Mouse (Mus musculus) MEL (cell line): ENCODE results near the gene Chd3. TPM values are rescaled to one million over a fixed set of nuclear protein-coding genes. Genes with fewer than 3 reads are reported as not detected.

Experiments
- DNase-seq: peaks from one replicate; pipeline ENCODE4 v3.0.0; 2011; ENCODE audit warnings: low read depth, low spot score
- H3K27ac ChIP-seq: 2 replicates; pipeline ENCODE4 v1.5.1; 2012; ENCODE audit warnings: low read depth, mild to moderate bottlenecking, control low read depth, low read length, moderate library complexity; ENCODE audit not compliant: control insufficient read depth
- H3K27me3 ChIP-seq, 2 experiments: fragments of 150-350 bp in 1 of 2; sonication (generic) in 1 of 2; 2 replicates each; pipeline ENCODE4 v1.6.1; 2012; ENCODE audit warnings: low read length in 2 of 2, mild to moderate bottlenecking in 2 of 2, improper control_type of control experiment in 1 of 2, moderate library complexity in 1 of 2; ENCODE audit not compliant: insufficient read depth in 2 of 2, control insufficient read depth in 1 of 2
- H3K36me3 ChIP-seq, 2 experiments: 2 replicates each; pipeline ENCODE4 v1.6.1; 2012 to 2014; ENCODE audit warnings: low read length in 2 of 2, improper control_type of control experiment in 1 of 2, inconsistent platforms in 1 of 2, mild to moderate bottlenecking in 1 of 2; ENCODE audit not compliant: insufficient read depth in 2 of 2, control insufficient read depth in 1 of 2
- H3K4me1 ChIP-seq, 2 experiments: fragments of 150-350 bp in 1 of 2; sonication (generic) in 1 of 2; 2 replicates each; pipeline ENCODE4 v1.6.1; 2012; ENCODE audit warnings: low read length in 2 of 2, improper control_type of control experiment in 1 of 2, mild to moderate bottlenecking in 1 of 2; ENCODE audit not compliant: insufficient read depth in 2 of 2, control insufficient read depth in 1 of 2
- H3K4me3 ChIP-seq, 2 experiments: fragments of 150-350 bp in 1 of 2; sonication (generic) in 1 of 2; 2 replicates each; pipeline ENCODE4 v1.5.1; 2012; ENCODE audit warnings: low read depth in 2 of 2, low read length in 2 of 2, mild to moderate bottlenecking in 2 of 2, moderate library complexity in 2 of 2, control low read depth in 1 of 2, improper control_type of control experiment in 1 of 2; ENCODE audit not compliant: control insufficient read depth in 1 of 2, insufficient read depth in 1 of 2
- H3K79me2 ChIP-seq: 2 replicates; pipeline ENCODE4 v1.6.1; 2012; ENCODE audit warnings: mild to moderate bottlenecking, low read length, moderate library complexity; ENCODE audit not compliant: control insufficient read depth, poor library complexity, insufficient read depth
- H3K9ac ChIP-seq: 2 replicates; pipeline ENCODE4 v1.6.1; 2012; ENCODE audit warnings: low read depth, mild to moderate bottlenecking, control low read depth, low read length, moderate library complexity; ENCODE audit not compliant: control insufficient read depth, poor library complexity, severe bottlenecking
- H3K9me3 ChIP-seq: fragments of 150-350 bp; sonication (generic); replicated peaks from 2 replicates; pipeline ENCODE4 v1.6.1; 2012; ENCODE audit warnings: mild to moderate bottlenecking, low read length, improper control_type of control experiment, moderate library complexity; ENCODE audit not compliant: insufficient read depth
- BHLHE40 ChIP-seq: IDR thresholded peaks from 2 replicates; pipeline ENCODE4 v1.6.1; 2012; ENCODE audit warnings: low read depth, mild to moderate bottlenecking, inconsistent platforms, low read length, improper control_type of control experiment, borderline replicate concordance
- CHD1 ChIP-seq: IDR thresholded peaks from 2 replicates; pipeline ENCODE4 v1.6.1; 2012; ENCODE audit warnings: low read depth, mild to moderate bottlenecking, inconsistent platforms, low read length, improper control_type of control experiment
- CHD2 ChIP-seq: IDR thresholded peaks from 2 replicates; pipeline ENCODE4 v1.6.1; 2011; ENCODE audit warnings: low read length, improper control_type of control experiment
- E2F4 ChIP-seq: IDR thresholded peaks from 2 replicates; pipeline ENCODE4 v1.6.1; 2011; ENCODE audit warnings: low read depth, low read length, improper control_type of control experiment, borderline replicate concordance
- ELF1 ChIP-seq: IDR thresholded peaks from 2 replicates; pipeline ENCODE4 v1.6.1; 2014; ENCODE audit warnings: low read depth, mild to moderate bottlenecking, inconsistent platforms, low read length, improper control_type of control experiment, moderate library complexity
- EP300 ChIP-seq, 2 experiments: IDR thresholded peaks; 2 replicates each; pipeline ENCODE4 v1.6.1; 2011; ENCODE audit warnings: improper control_type of control experiment in 2 of 2, low read length in 2 of 2, low read depth in 1 of 2, mild to moderate bottlenecking in 1 of 2
- ETS1 ChIP-seq: IDR thresholded peaks from 2 replicates; pipeline ENCODE4 v1.6.1; 2012; ENCODE audit warnings: low read depth, mild to moderate bottlenecking, inconsistent platforms, low read length, improper control_type of control experiment, moderate library complexity
- GABPA ChIP-seq: IDR thresholded peaks from 2 replicates; pipeline ENCODE4 v1.6.1; 2012; ENCODE audit warnings: low read depth, mild to moderate bottlenecking, inconsistent platforms, low read length, improper control_type of control experiment, moderate library complexity
- GATA1 ChIP-seq: IDR thresholded peaks from 2 replicates; pipeline ENCODE4 v1.6.1; 2011; ENCODE audit warnings: low read depth, low read length, improper control_type of control experiment
- HCFC1 ChIP-seq: IDR thresholded peaks from 2 replicates; pipeline ENCODE4 v1.6.1; 2012; ENCODE audit warnings: low read depth, mild to moderate bottlenecking, inconsistent platforms, low read length, improper control_type of control experiment, moderate library complexity
- KAT2A ChIP-seq: conservative IDR thresholded peaks from 2 replicates; pipeline ENCODE4 v1.6.1; 2012; ENCODE audit warnings: low read depth, low read length, improper control_type of control experiment, inconsistent platforms
- MAFK ChIP-seq: IDR thresholded peaks from 2 replicates; pipeline ENCODE4 v1.6.1; 2011; ENCODE audit warnings: low read depth, mild to moderate bottlenecking, low read length, improper control_type of control experiment, borderline replicate concordance
- MAX ChIP-seq: IDR thresholded peaks from 2 replicates; pipeline ENCODE4 v1.6.1; 2011; ENCODE audit warnings: low read length, improper control_type of control experiment
- MAZ ChIP-seq: IDR thresholded peaks from 2 replicates; pipeline ENCODE4 v1.6.1; 2012; ENCODE audit warnings: low read depth, mild to moderate bottlenecking, inconsistent platforms, low read length, improper control_type of control experiment
- MEF2A ChIP-seq: IDR thresholded peaks from 2 replicates; pipeline ENCODE4 v1.6.1; 2014; ENCODE audit warnings: low read depth, mild to moderate bottlenecking, inconsistent platforms, low read length, improper control_type of control experiment; ENCODE audit not compliant: poor library complexity, insufficient replicate concordance, severe bottlenecking; ENCODE audit errors: extremely low read depth
- MXI1 ChIP-seq: IDR thresholded peaks from 2 replicates; pipeline ENCODE4 v1.6.1; 2011; ENCODE audit warnings: mild to moderate bottlenecking, low read depth, low read length, improper control_type of control experiment
- MYB ChIP-seq: IDR thresholded peaks from 2 replicates; pipeline ENCODE4 v1.6.1; 2011; ENCODE audit warnings: mild to moderate bottlenecking, low read depth, low read length, improper control_type of control experiment
- MYC ChIP-seq: IDR thresholded peaks from 2 replicates; pipeline ENCODE4 v1.6.1; 2011; ENCODE audit warnings: low read depth, mild to moderate bottlenecking, low read length, improper control_type of control experiment, moderate library complexity
- NRF1 ChIP-seq: IDR thresholded peaks from 2 replicates; pipeline ENCODE4 v1.6.1; 2014; ENCODE audit warnings: low read depth, mild to moderate bottlenecking, inconsistent platforms, low read length, improper control_type of control experiment, moderate library complexity; ENCODE audit not compliant: poor library complexity, insufficient read depth, severe bottlenecking
- POLR2A ChIP-seq, 2 experiments: IDR thresholded peaks; 2 replicates each; pipeline ENCODE4 v1.6.1; 2011 to 2012; ENCODE audit warnings: low read length in 2 of 2, mild to moderate bottlenecking in 2 of 2, control low read depth in 1 of 2, improper control_type of control experiment in 1 of 2, low read depth in 1 of 2, moderate library complexity in 1 of 2; ENCODE audit not compliant: control insufficient read depth in 1 of 2, insufficient read depth in 1 of 2, poor library complexity in 1 of 2
- POLR2AphosphoS2 ChIP-seq: IDR thresholded peaks from 2 replicates; pipeline ENCODE4 v1.6.1; 2011; ENCODE audit warnings: low read length, improper control_type of control experiment
- POLR2AphosphoS5 ChIP-seq: IDR thresholded peaks from 2 replicates; pipeline ENCODE4 v1.6.1; 2012; ENCODE audit warnings: low read depth, borderline replicate concordance, mild to moderate bottlenecking, inconsistent platforms, low read length, moderate library complexity, mixed read lengths
- RAD21 ChIP-seq: IDR thresholded peaks from 2 replicates; pipeline ENCODE4 v1.6.1; 2011; ENCODE audit warnings: mild to moderate bottlenecking, low read depth, low read length, improper control_type of control experiment
- RCOR1 ChIP-seq: IDR thresholded peaks from 2 replicates; pipeline ENCODE4 v1.6.1; 2012; ENCODE audit warnings: low read depth, mild to moderate bottlenecking, inconsistent platforms, low read length, improper control_type of control experiment
- SIN3A ChIP-seq: IDR thresholded peaks from 2 replicates; pipeline ENCODE4 v1.6.1; 2012; ENCODE audit warnings: low read length, improper control_type of control experiment, inconsistent platforms
- SMC3 ChIP-seq: IDR thresholded peaks from 2 replicates; pipeline ENCODE4 v1.6.1; 2011; ENCODE audit warnings: low read depth, low read length, improper control_type of control experiment
- TAL1 ChIP-seq: IDR thresholded peaks from 2 replicates; pipeline ENCODE4 v1.6.1; 2012; ENCODE audit warnings: mild to moderate bottlenecking, inconsistent platforms, low read length, moderate library complexity, mixed read lengths
- TCF12 ChIP-seq: IDR thresholded peaks from 2 replicates; pipeline ENCODE4 v1.6.1; 2014; ENCODE audit warnings: low read depth, mild to moderate bottlenecking, inconsistent platforms, low read length, improper control_type of control experiment, moderate library complexity
- UBTF ChIP-seq: IDR thresholded peaks from 2 replicates; pipeline ENCODE4 v1.6.1; 2012; ENCODE audit warnings: low read depth, mild to moderate bottlenecking, inconsistent platforms, low read length, improper control_type of control experiment, moderate library complexity, borderline replicate concordance; ENCODE audit not compliant: insufficient read depth
- USF1 ChIP-seq: IDR thresholded peaks from 2 replicates; pipeline ENCODE4 v1.6.1; 2014; ENCODE audit warnings: low read depth, mild to moderate bottlenecking, inconsistent platforms, low read length, improper control_type of control experiment, moderate library complexity
- USF2 ChIP-seq, 2 experiments: IDR thresholded peaks; 2 replicates each; pipeline ENCODE4 v1.6.1; 2011 to 2012; ENCODE audit warnings: improper control_type of control experiment in 2 of 2, low read length in 2 of 2, borderline replicate concordance in 1 of 2, inconsistent platforms in 1 of 2, low read depth in 1 of 2, mild to moderate bottlenecking in 1 of 2; ENCODE audit not compliant: insufficient read depth in 1 of 2
- ZKSCAN1 ChIP-seq: IDR thresholded peaks from 2 replicates; pipeline ENCODE4 v1.6.1; 2012; ENCODE audit warnings: low read depth, mild to moderate bottlenecking, inconsistent platforms, low read length, improper control_type of control experiment, moderate library complexity
- ZMIZ1 ChIP-seq: IDR thresholded peaks from 2 replicates; pipeline ENCODE4 v1.6.1; 2012; ENCODE audit warnings: low read depth, mild to moderate bottlenecking, inconsistent platforms, low read length, improper control_type of control experiment, moderate library complexity
- ZNF384 ChIP-seq: IDR thresholded peaks from 2 replicates; pipeline ENCODE4 v1.6.1; 2012; ENCODE audit warnings: low read depth, mild to moderate bottlenecking, inconsistent platforms, low read length, improper control_type of control experiment
- polyA plus RNA-seq, 2 experiments: library from polyadenylated mRNA; stranded (reverse) in 1 of 2; unstranded in 1 of 2; fragments of >175 nt in 1 of 2; fragments of >200 nt in 1 of 2; gene quantifications; 2 replicates each; pipeline versions ENCODE4 v1.2.1 to v1.2.4; 2012; ENCODE audit warnings: low replicate concordance in 2 of 2, low read depth in 1 of 2; ENCODE audit not compliant: insufficient read length in 2 of 2, insufficient read depth in 1 of 2, missing spikeins in 1 of 2
- total RNA-seq: library from RNA; depleted of rRNA; stranded (reverse); fragments of 300-350 nt; gene quantifications from 2 replicates; pipeline ENCODE4 v1.2.3, GENCODE M21; 2012

Gene Chd3
- total and polyA plus RNA-seq, 3 experiments: 37.3 to 84.9 TPM; not detected in 1

DNA sequence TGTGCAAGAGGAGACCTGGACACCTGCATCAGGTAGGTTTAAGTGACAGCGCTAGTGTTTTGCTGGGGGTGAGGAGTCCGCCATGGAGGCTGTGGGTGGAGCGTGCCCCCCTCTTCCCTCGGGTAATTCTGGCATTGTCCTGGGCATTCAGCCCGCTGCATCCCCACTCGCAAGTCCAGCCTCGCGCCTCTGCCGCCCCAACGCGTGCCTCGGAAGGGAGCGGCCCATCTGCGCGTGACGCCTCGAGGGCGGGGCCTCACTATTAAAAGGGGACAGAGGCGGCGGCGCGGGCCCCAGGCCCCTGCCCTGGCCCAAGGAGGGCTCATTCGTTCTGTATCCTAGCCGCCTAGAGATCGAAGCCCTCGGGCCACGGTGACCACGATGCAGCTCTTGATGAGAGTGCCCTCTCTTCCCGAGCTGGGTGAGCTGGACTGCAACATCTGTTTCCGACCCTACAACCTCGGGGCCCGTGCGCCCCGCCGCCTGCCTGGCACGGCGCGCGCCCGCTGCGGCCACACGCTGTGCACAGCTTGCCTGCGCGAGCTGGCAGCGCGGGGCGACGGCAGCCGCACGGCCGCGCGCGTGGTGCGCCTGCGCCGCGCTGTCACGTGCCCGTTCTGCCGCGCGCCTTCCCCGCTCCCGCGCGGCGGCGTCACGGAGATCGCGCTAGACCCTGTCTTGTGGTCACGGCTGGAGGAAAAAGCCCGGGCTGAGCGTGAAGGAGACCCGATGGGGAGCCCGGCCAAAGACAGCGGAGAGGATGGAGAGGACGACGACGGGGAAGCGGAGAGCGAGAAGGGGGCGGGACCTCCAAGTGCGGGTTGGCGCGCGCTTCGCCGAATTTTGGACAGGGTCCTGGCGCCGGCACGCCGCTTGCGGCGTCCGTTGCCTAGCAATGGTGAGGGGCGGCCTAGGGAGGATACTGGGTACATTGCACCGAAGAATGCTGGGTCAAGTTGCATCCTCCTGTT lies 28.8 kb downstream of the Chd3 start, which contains the start of gene Rnf227:
TSS of gene Rnf227 (plus strand) at position 301 of the 971 bp plus-strand sequence.
- no peaks in the 10 kb centered on the region; the same call in 1 of the 2 replicates for H3K79me2 ChIP-seq
- peaks cover 0 to 10% of the 10 kb centered on the region in 2 experiments; a peak in 3 of 4 replicates for H3K4me1 ChIP-seq
- peak within 1 kb of the TSS; percentile 50 to 60 for H3K4me3 ChIP-seq
- H3K36me3 ChIP-seq: peaks cover 0 to 2% of the 10 kb centered on the region in 2 experiments; a peak in 1 of 4 replicates
- H3K9me3 ChIP-seq: no peaks in the 10 kb centered on the region
- no peaks in the 10 kb centered on the region for H3K27me3 ChIP-seq
- DNase-seq: peak; percentile 77
- no peak within 1 kb of the TSS for H3K27ac ChIP-seq
- peak within 1 kb of the TSS; percentile 80 for H3K9ac ChIP-seq
- TF ChIP-seq NRF1 (peak; percentile 84), MXI1 (peak; percentile 82), POLR2AphosphoS5 (no peak), GATA1 (no peak), BHLHE40 (peak; percentile 84; the same call in 1 of the 2 replicates), POLR2AphosphoS2 (no peak; the same call in 1 of the 2 replicates), MEF2A (no peak), ZMIZ1 (no peak), ELF1 (no peak), USF2 (IDR thresholded peaks at IDR 0.05; ENCODE audit: borderline replicate concordance in 1 of 2, insufficient read depth in 1 of 2, low read depth in 1 of 2, low read length in 2 of 2) (peak; percentile 49 to 83; a peak in 3 of 4 replicates), ZKSCAN1 (no peak), CHD1 (no peak), MAFK (no peak), TCF12 (no peak), MAX (peak; percentile 95), ETS1 (no peak), ZNF384 (no peak), GABPA (no peak), MAZ (no peak), UBTF (no peak), SMC3 (no peak), RCOR1 (no peak), SIN3A (peak; percentile 67), POLR2A (IDR thresholded peaks at IDR 0.05; ENCODE audit: control insufficient read depth in 1 of 2, insufficient read depth in 1 of 2, low read depth in 1 of 2, low read length in 2 of 2, poor library complexity in 1 of 2) (peak; percentile 46 to 54; a peak in 1 of 4 replicates), KAT2A (no peak), MYC (no peak), E2F4 (peak; percentile 69; the same call in 1 of the 2 replicates), USF1 (peak; percentile 96), MYB (no peak), CHD2 (no peak), TAL1 (no peak), HCFC1 (0 out of 2 replicates have a peak, but pooled peaks have one; percentile 12), RAD21 (no peak), EP300 (IDR thresholded peaks at IDR 0.05; ENCODE audit: low read depth in 1 of 2, low read length in 2 of 2) (no peak)
